Mouse (Mus musculus): ENCODE measurements around the gene Snrpa1. TPM values are rescaled to one million over a fixed set of nuclear protein-coding genes. Genes with fewer than 3 reads are reported as not detected.

Snrpa1 gene
- total and polyA plus RNA-seq, 3 experiments = 146 to 189 (median 189) TPM

- Histone ChIP-seq H3K27ac (ENCODE audit: insufficient read depth, low read depth) (no peak overlapping the region), H3K79me2 (replicated peaks; ENCODE audit: control insufficient read depth, extremely low read depth, insufficient read depth, poor library complexity, severe bottlenecking) (no peaks in the 10 kb centered on the region), H3K4me3 (replicated peaks in 1 of 3; ENCODE audit: low read depth in 2 of 3, low read length in 2 of 3, poor library complexity in 1 of 3) (no peak overlapping the region), H3K9me3 (replicated peaks; ENCODE audit: low read length) (no peaks in the 10 kb centered on the region), H3K4me2 (ENCODE audit: insufficient read depth, low read depth, poor library complexity, severe bottlenecking) (no peak overlapping the region), H3K9ac (ENCODE audit: insufficient read depth, low read depth) (no peak overlapping the region), H3K4me1 (ENCODE audit: control insufficient read depth in 1 of 2, insufficient read depth in 2 of 2) (peaks cover 2 to 21% of the 10 kb centered on the region in 2 experiments; a peak in 3 of 4 replicates), H3K36me3 (replicated peaks in 1 of 2; ENCODE audit: control insufficient read depth in 1 of 2, insufficient read depth in 1 of 2, low read length in 1 of 2) (no peaks in the 10 kb centered on the region), H3K27me3 (replicated peaks) (peaks cover 15% of the 10 kb centered on the region)
- DNase-seq (ENCODE audit: extremely low read depth) = no peak
- in situ Hi-C loops (cut with MboI; ENCODE audit: low pct_ligation_motif_present, low pct_unique_long_range_greater_than_20kb, low sequenced_read_pairs) (loop anchor here (5.0 kb wide), 2 partner anchors 195 to 280 kb away; partner anchors contain the start of gene Lrrk1), dilution Hi-C loops (cut with MboI; ENCODE audit: extremely low pct_ligation_motif_present, extremely low pct_unique_long_range_greater_than_20kb, low sequenced_read_pairs) (no loop called here)
- TF ChIP-seq RAD21 (IDR thresholded peaks at IDR 0.05; ENCODE audit: low read depth, low read length) = no peak
- TF ChIP-seq NRF1 (IDR thresholded peaks at IDR 0.05; ENCODE audit: low read depth, low read length) = no peak
- TF ChIP-seq USF2 (conservative IDR thresholded peaks at IDR 0.05; ENCODE audit: low read depth, low read length) = no peak
- no peak for TF ChIP-seq CHD2 (IDR thresholded peaks at IDR 0.05; ENCODE audit: low read length)
- no peak for TF ChIP-seq MAFK (IDR thresholded peaks at IDR 0.05; ENCODE audit: insufficient replicate concordance, low read length)
- no peak for TF ChIP-seq PAX5 (IDR thresholded peaks at IDR 0.05; ENCODE audit: low read length)
- TF ChIP-seq HCFC1 (IDR thresholded peaks at IDR 0.05; ENCODE audit: low read depth, low read length) = no peak
- TF ChIP-seq NELFE (IDR thresholded peaks at IDR 0.05; ENCODE audit: low read depth, low read length) = no peak
- TF ChIP-seq KAT2A (IDR thresholded peaks at IDR 0.05; ENCODE audit: insufficient replicate concordance, low read length) = no peak
- no peak for TF ChIP-seq ZC3H11A (IDR thresholded peaks at IDR 0.05; ENCODE audit: low read depth, low read length)
- TF ChIP-seq SMC3 (IDR thresholded peaks at IDR 0.05; ENCODE audit: low read depth, low read length) = no peak
These were observed 48.4 kb downstream of the Snrpa1 start for GRCm38 (mm10) chr7:66107206-66107605.

- TF ChIP-seq CTCF (conservative IDR thresholded peaks at IDR 0.05 in 1 of 2, IDR thresholded peaks at IDR 0.05 in 1 of 2; ENCODE audit: low read depth in 2 of 2, low read length in 2 of 2) = peak in 1 of 2 experiments; percentile 66; a peak in 2 of 4 replicates
- no peak for TF ChIP-seq ETS1 (conservative IDR thresholded peaks at IDR 0.05; ENCODE audit: low read depth, low read length)
- no peak for TF ChIP-seq ZNF384 (IDR thresholded peaks at IDR 0.05; ENCODE audit: low read depth, low read length)
- TF ChIP-seq SMC3 (IDR thresholded peaks at IDR 0.05; ENCODE audit: low read depth, low read length) = peak; percentile 35
- peak; percentile 32 for TF ChIP-seq RAD21 (IDR thresholded peaks at IDR 0.05; ENCODE audit: low read depth, low read length)
- no peak for TF ChIP-seq MAX (IDR thresholded peaks at IDR 0.05; ENCODE audit: low read length)
- peaks cover 2 to 21% of the 10 kb centered on the region in 2 experiments; a peak in 3 of 4 replicates for H3K4me1 ChIP-seq (ENCODE audit: control insufficient read depth in 1 of 2, insufficient read depth in 2 of 2)
- in situ Hi-C loops (cut with MboI; ENCODE audit: low pct_ligation_motif_present, low pct_unique_long_range_greater_than_20kb, low sequenced_read_pairs) (loop anchor here (5.0 kb wide), 2 partner anchors 194 to 279 kb away; partner anchors contain the start of gene Lrrk1), dilution Hi-C loops (cut with MboI; ENCODE audit: extremely low pct_ligation_motif_present, extremely low pct_unique_long_range_greater_than_20kb, low sequenced_read_pairs) (no loop called here)
- no peak overlapping the region for H3K9ac ChIP-seq (ENCODE audit: insufficient read depth, low read depth)
- no peaks in the 10 kb centered on the region for H3K9me3 ChIP-seq (replicated peaks; ENCODE audit: low read length)
- no peak overlapping the region for H3K4me3 ChIP-seq (replicated peaks in 1 of 3; ENCODE audit: low read depth in 2 of 3, low read length in 2 of 3, poor library complexity in 1 of 3)
- no peaks in the 10 kb centered on the region for H3K36me3 ChIP-seq (replicated peaks in 1 of 2; ENCODE audit: control insufficient read depth in 1 of 2, insufficient read depth in 1 of 2, low read length in 1 of 2)
- no peaks in the 10 kb centered on the region for H3K79me2 ChIP-seq (replicated peaks; ENCODE audit: control insufficient read depth, extremely low read depth, insufficient read depth, poor library complexity, severe bottlenecking)
- peak; percentile 34 for DNase-seq (ENCODE audit: extremely low read depth)
- no peak overlapping the region for H3K27ac ChIP-seq (ENCODE audit: insufficient read depth, low read depth)
- no peak overlapping the region for H3K4me2 ChIP-seq (ENCODE audit: insufficient read depth, low read depth, poor library complexity, severe bottlenecking)
- H3K27me3 ChIP-seq (replicated peaks) = peaks cover 15% of the 10 kb centered on the region
These were observed 49.1 kb downstream of the Snrpa1 start for GRCm38 (mm10) chr7:66107930-66108329.
